Mouse (Mus musculus) spleen, adult 2 months (tissue): ENCODE results near the gene Mia2. TPM values are rescaled to one million over a fixed set of nuclear protein-coding genes. Genes with fewer than 3 reads are reported as not detected.
"Not testable (repeated sequence)": the region's sequence is repeated elsewhere in the genome, so short reads cannot be mapped to it uniquely, and the experiment has no call there.

Experiments
- DNase-seq, 2 experiments: peaks; one replicate each; pipeline versions ENCODE4 v3.0.0 to v3.0.0-alpha.2; 2012 to 2021; ENCODE audit warnings: low spot score in 2 of 2, low read depth in 1 of 2
- H3K27ac ChIP-seq: fragments of 200-500 bp; 2 replicates; pipeline ENCODE4 v1.5.1; 2012; ENCODE audit warnings: low read length, inconsistent platforms; ENCODE audit not compliant: insufficient read depth
- H3K27me3 ChIP-seq: fragments of 200-500 bp; 2 replicates; pipeline ENCODE4 v1.6.1; 2012; ENCODE audit warnings: mild to moderate bottlenecking, moderate library complexity, low read length, inconsistent platforms; ENCODE audit not compliant: control insufficient read depth, insufficient read depth
- H3K36me3 ChIP-seq: fragments of 200-500 bp; 2 replicates; pipeline ENCODE4 v1.6.1; 2012; ENCODE audit warnings: mild to moderate bottlenecking, low read length, inconsistent platforms; ENCODE audit not compliant: control insufficient read depth, insufficient read depth
- H3K4me1 ChIP-seq: fragments of 200-500 bp; 2 replicates; pipeline ENCODE4 v1.6.1; 2011; ENCODE audit warnings: inconsistent platforms; ENCODE audit not compliant: control insufficient read depth, insufficient read depth, insufficient read length
- H3K4me3 ChIP-seq: fragments of 200-500 bp; 2 replicates; pipeline ENCODE4 v1.5.1; 2011; ENCODE audit warnings: mild to moderate bottlenecking, inconsistent platforms; ENCODE audit not compliant: insufficient read depth, insufficient read length; ENCODE audit errors: extremely low read depth
- CTCF ChIP-seq: fragments of 200-500 bp; IDR thresholded peaks from 2 replicates; pipeline ENCODE4 v1.5.1; 2011; ENCODE audit warnings: mild to moderate bottlenecking, inconsistent platforms; ENCODE audit not compliant: insufficient read depth, insufficient read length, insufficient replicate concordance; ENCODE audit errors: extremely low read depth
- POLR2A ChIP-seq: fragments of 200-500 bp; IDR thresholded peaks from 2 replicates; pipeline ENCODE4 v1.6.1; 2011; ENCODE audit warnings: low read depth, low read length, inconsistent platforms
- WGBS: fragments of 180-500 bp; shearing (Covaris S2); methylation state at CpG from one replicate; pipeline ENCODE4 v1.1.7; 2018; 5-methylcytosine and 5-hydroxymethylcytosine counted together
- polyA plus RNA-seq: library from polyadenylated mRNA; depleted of rRNA; stranded (reverse); fragments of >200 nt; gene quantifications from 2 replicates; pipeline ENCODE4 v1.2.3, GENCODE M21; 2012; rRNA removed

The Mia2 gene
- 16.5 and 18.9 TPM in 2 replicates for polyA plus RNA-seq

- no peaks in the 10 kb centered on the region for H3K27me3 ChIP-seq
- TF ChIP-seq CTCF (no peak), POLR2A (no peak)
- DNase-seq = no peak
- no peaks in the 10 kb centered on the region for H3K4me1 ChIP-seq
- H3K4me3 ChIP-seq = no peak within 1 kb of the TSS
- H3K27ac ChIP-seq = no peak within 1 kb of the TSS
- WGBS = 93% methylated on average over 19 of the region's 19 CpGs
- H3K36me3 ChIP-seq = no peaks in the 10 kb centered on the region
Observed at GRCm38 (mm10) chr12:59095104-59096025, at the start of gene Mia2. Gene Mia2 (plus strand): TSS chr12:59095799.

- Histone ChIP-seq H3K4me3 (no peak overlapping the region), H3K4me1 (peaks cover 7% of the 10 kb centered on the region; the same call in 1 of the 2 replicates), H3K36me3 (peaks cover 7% of the 10 kb centered on the region), H3K27me3 (no peaks in the 10 kb centered on the region), H3K27ac (no peak overlapping the region)
- WGBS = 64% methylated on average over 3 of the region's 3 CpGs
- no peak for DNase-seq
- no peak for TF ChIP-seq POLR2A
- TF ChIP-seq CTCF = no peak
Observed at GRCm38 (mm10) chr12:59052470-59052869, 43.1 kb upstream of the Mia2 start.

GRCm38 (mm10) chr12:59053166-59053565 lies 42.4 kb upstream of the Mia2 start:
- no peak for TF ChIP-seq POLR2A
- TF ChIP-seq CTCF = no peak
- WGBS = 90% methylated on average over 5 of the region's 5 CpGs
- Histone ChIP-seq H3K36me3 (peaks cover 5% of the 10 kb centered on the region), H3K27me3 (no peaks in the 10 kb centered on the region), H3K4me1 (peaks cover 7% of the 10 kb centered on the region; the same call in 1 of the 2 replicates), H3K27ac (no peak overlapping the region), H3K4me3 (no peak overlapping the region)
- no peak for DNase-seq

- Histone ChIP-seq H3K36me3 (peaks cover 2% of the 10 kb centered on the region), H3K4me3 (no peak overlapping the region), H3K4me1 (peaks cover 10% of the 10 kb centered on the region; the same call in 1 of the 2 replicates), H3K27me3 (no peaks in the 10 kb centered on the region), H3K27ac (no peak overlapping the region)
- TF ChIP-seq POLR2A = no peak
- no peak for TF ChIP-seq CTCF
- no peak for DNase-seq
Observed at GRCm38 (mm10) chr12:59053976-59054375, 41.6 kb upstream of the Mia2 start.

- H3K4me1 ChIP-seq = peaks cover 17% of the 10 kb centered on the region
- H3K27me3 ChIP-seq = no peaks in the 10 kb centered on the region
- no peak for TF ChIP-seq CTCF
- no peak for TF ChIP-seq POLR2A
- no peak overlapping the region for H3K4me3 ChIP-seq
- WGBS = 44% methylated on average over 4 of the region's 4 CpGs
- no peaks in the 10 kb centered on the region; the same call in 1 of the 2 replicates for H3K36me3 ChIP-seq
- no peak overlapping the region for H3K27ac ChIP-seq
- DNase-seq = no peak
Observed at GRCm38 (mm10) chr12:59055196-59055850, 40.3 kb upstream of the Mia2 start.

- WGBS = 98% methylated on average over 11 of the region's 11 CpGs
Observed at GRCm38 (mm10) chr12:59056222-59056621, 39.4 kb upstream of the Mia2 start.

GRCm38 (mm10) chr12:59058242-59058641 lies 37.4 kb upstream of the Mia2 start:
- H3K36me3 ChIP-seq, H3K27me3 ChIP-seq, H3K4me3 ChIP-seq, H3K27ac ChIP-seq, DNase-seq: not testable (repeated sequence)
- peaks cover 19% of the 10 kb centered on the region for H3K4me1 ChIP-seq
- WGBS = 72% methylated on average over 5 of the region's 5 CpGs

More at GRCm38 (mm10) chr12:59056222-59056621, 39.4 kb upstream of the Mia2 start:
- peaks cover 17% of the 10 kb centered on the region for H3K4me1 ChIP-seq
- TF ChIP-seq POLR2A (no peak), CTCF (no peak)
- H3K36me3 ChIP-seq = no peaks in the 10 kb centered on the region; the same call in 1 of the 2 replicates
- DNase-seq = no peak
- H3K4me3 ChIP-seq = no peak overlapping the region
- H3K27ac ChIP-seq = no peak overlapping the region
- no peaks in the 10 kb centered on the region for H3K27me3 ChIP-seq
